Mouse (Mus musculus) forebrain, embryonic 15.5 days (tissue): ENCODE measurements at regions not wholly inside any gene's neighbourhood (a gene's known extent, or its start where the extent isn't known, plus 50 kb on each side); places are given as distances from the start of the nearest gene placed in this dataset.

Experiments used
- ATAC-seq: fragments of 200-750 bp; cut with Nextera tagmentation; replicated peaks from 2 replicates; pipeline ENCODE4 v1.8.0; 2017; ENCODE audit warnings: mild to moderate bottlenecking, moderate TSS enrichment, moderate library complexity
- H3K27ac ChIP-seq: fragments of 300-500 bp; sonication (generic); replicated peaks from 2 replicates; pipeline ENCODE4 v1.5.1; 2015; ENCODE audit warnings: mild to moderate bottlenecking, inconsistent platforms
- H3K27me3 ChIP-seq: fragments of 300-500 bp; sonication (generic); 2 replicates; pipeline ENCODE4 v1.6.1; 2015; ENCODE audit warnings: inconsistent platforms
- H3K36me3 ChIP-seq: fragments of 300-500 bp; sonication (generic); 2 replicates; pipeline ENCODE4 v1.6.1; 2015; ENCODE audit warnings: mild to moderate bottlenecking, inconsistent platforms
- H3K4me1 ChIP-seq: fragments of 300-500 bp; sonication (generic); 2 replicates; pipeline ENCODE4 v1.6.1; 2015; ENCODE audit warnings: inconsistent platforms
- H3K4me2 ChIP-seq: fragments of 300-500 bp; sonication (generic); replicated peaks from 2 replicates; pipeline ENCODE4 v1.6.1; 2015; ENCODE audit warnings: mild to moderate bottlenecking, inconsistent platforms
- H3K4me3 ChIP-seq: fragments of 300-500 bp; sonication (generic); 2 replicates; pipeline ENCODE4 v1.5.1; 2015; ENCODE audit warnings: mild to moderate bottlenecking, inconsistent platforms
- H3K9ac ChIP-seq: fragments of 300-500 bp; sonication (generic); replicated peaks from 2 replicates; pipeline ENCODE4 v1.6.1; 2015; ENCODE audit warnings: mild to moderate bottlenecking, inconsistent platforms
- H3K9me3 ChIP-seq: fragments of 300-500 bp; sonication (generic); 2 replicates; pipeline ENCODE4 v1.6.1; 2016; ENCODE audit warnings: inconsistent platforms
- WGBS: fragments of 180-500 bp; shearing (Covaris S2); methylation state at CpG from one replicate; pipeline ENCODE4 v1.1.7; 2015; ENCODE audit warnings: mixed read lengths; 5-methylcytosine and 5-hydroxymethylcytosine counted together

GRCm38 (mm10) chr1:57298557-57298956 is 78.9 kb upstream of the 1700066M21Rik start:
- no peak overlapping the region for H3K4me3 ChIP-seq
- no peaks in the 10 kb centered on the region for H3K4me1 ChIP-seq
- H3K36me3 ChIP-seq = no peaks in the 10 kb centered on the region
- no peak overlapping the region for H3K9ac ChIP-seq
- no peaks in the 10 kb centered on the region for H3K9me3 ChIP-seq
- no peaks in the 10 kb centered on the region for H3K27me3 ChIP-seq
- 72% methylated on average over 5 of the region's 5 CpGs for WGBS
- no peak for ATAC-seq
- no peak overlapping the region for H3K4me2 ChIP-seq
- no peak overlapping the region for H3K27ac ChIP-seq

GRCm38 (mm10) chr1:57301260-57301979 is 76.0 kb upstream of the 1700066M21Rik start:
- Histone ChIP-seq H3K27ac (peak overlapping the region; percentile 65), H3K36me3 (no peaks in the 10 kb centered on the region), H3K27me3 (no peaks in the 10 kb centered on the region), H3K9me3 (no peaks in the 10 kb centered on the region), H3K4me2 (no peak overlapping the region), H3K4me3 (no peak overlapping the region), H3K4me1 (no peaks in the 10 kb centered on the region), H3K9ac (no peak overlapping the region)
- peak; percentile 58; the same call in 1 of the 2 replicates for ATAC-seq
- 55% methylated on average over 8 of the region's 8 CpGs for WGBS

- 63% methylated on average over 6 of the region's 6 CpGs for WGBS
- Histone ChIP-seq H3K27ac (peak overlapping the region; percentile 65), H3K4me3 (no peak overlapping the region), H3K27me3 (no peaks in the 10 kb centered on the region), H3K4me2 (no peak overlapping the region), H3K9me3 (no peaks in the 10 kb centered on the region), H3K36me3 (no peaks in the 10 kb centered on the region), H3K9ac (no peak overlapping the region), H3K4me1 (no peaks in the 10 kb centered on the region)
- ATAC-seq = peak; percentile 94
These were observed 75.5 kb upstream of the 1700066M21Rik start for GRCm38 (mm10) chr1:57301980-57302331.

- 87% methylated on average over 2 of the region's 2 CpGs for WGBS
- Histone ChIP-seq H3K9me3 (no peaks in the 10 kb centered on the region), H3K4me3 (no peak overlapping the region), H3K4me2 (no peak overlapping the region), H3K27me3 (no peaks in the 10 kb centered on the region), H3K36me3 (no peaks in the 10 kb centered on the region), H3K27ac (no peak overlapping the region), H3K4me1 (no peaks in the 10 kb centered on the region), H3K9ac (no peak overlapping the region)
- no peak for ATAC-seq
These were observed 72.7 kb upstream of the 1700066M21Rik start for GRCm38 (mm10) chr1:57304757-57305156.

DNA sequence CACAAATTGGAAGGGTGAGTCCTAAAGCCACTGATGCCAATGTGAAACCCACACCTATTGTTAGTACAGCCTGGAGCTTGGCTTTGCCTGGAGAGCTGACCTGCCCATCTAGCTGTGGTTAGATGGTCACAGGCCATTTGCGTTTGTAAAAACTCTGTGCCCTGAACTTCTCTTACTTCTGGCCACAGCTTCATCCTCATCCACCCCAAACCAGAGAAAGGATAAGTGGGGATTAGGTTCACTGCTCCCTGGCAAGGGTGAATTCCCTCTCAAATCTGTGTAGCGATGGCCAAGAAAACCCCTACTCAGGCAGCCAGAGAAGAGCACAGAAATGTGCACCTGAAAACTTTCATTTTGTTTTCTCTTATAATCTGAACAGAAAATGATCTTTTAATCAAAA is 54.9 kb upstream of the 1700066M21Rik start:
- Histone ChIP-seq H3K4me3 (no peak overlapping the region), H3K4me2 (no peak overlapping the region), H3K27ac (no peak overlapping the region), H3K9ac (no peak overlapping the region), H3K36me3 (no peaks in the 10 kb centered on the region), H3K4me1 (peaks cover 14% of the 10 kb centered on the region), H3K9me3 (no peaks in the 10 kb centered on the region), H3K27me3 (no peaks in the 10 kb centered on the region)
- 86% methylated on average over 2 of the region's 2 CpGs for WGBS
- no peak for ATAC-seq

DNA sequence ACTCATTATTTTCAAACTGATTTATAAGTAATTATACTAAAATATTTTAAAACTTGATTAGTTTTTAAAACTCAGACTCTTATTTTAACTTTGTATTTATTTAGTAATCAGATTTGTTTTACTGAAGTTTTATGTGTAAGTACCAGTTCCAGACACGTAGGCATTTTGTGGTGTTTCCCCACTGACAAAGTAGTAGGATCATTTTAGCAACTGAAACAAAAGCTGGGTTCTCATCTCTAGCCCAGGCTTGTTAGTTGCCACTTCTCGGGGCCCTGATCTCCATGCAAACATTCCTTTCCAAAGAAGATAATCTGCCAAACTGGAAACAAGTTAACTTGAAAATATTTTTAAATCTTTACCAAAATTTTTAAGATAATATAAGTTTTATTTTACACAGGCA is 54.3 kb upstream of the 1700066M21Rik start:
- Histone ChIP-seq H3K4me2 (no peak overlapping the region), H3K27me3 (no peaks in the 10 kb centered on the region), H3K9me3 (no peaks in the 10 kb centered on the region), H3K4me1 (peaks cover 20% of the 10 kb centered on the region), H3K36me3 (no peaks in the 10 kb centered on the region), H3K4me3 (no peak overlapping the region), H3K27ac (no peak overlapping the region), H3K9ac (no peak overlapping the region)
- 82% methylated on average over 2 of the region's 2 CpGs for WGBS
- no peak for ATAC-seq

DNA sequence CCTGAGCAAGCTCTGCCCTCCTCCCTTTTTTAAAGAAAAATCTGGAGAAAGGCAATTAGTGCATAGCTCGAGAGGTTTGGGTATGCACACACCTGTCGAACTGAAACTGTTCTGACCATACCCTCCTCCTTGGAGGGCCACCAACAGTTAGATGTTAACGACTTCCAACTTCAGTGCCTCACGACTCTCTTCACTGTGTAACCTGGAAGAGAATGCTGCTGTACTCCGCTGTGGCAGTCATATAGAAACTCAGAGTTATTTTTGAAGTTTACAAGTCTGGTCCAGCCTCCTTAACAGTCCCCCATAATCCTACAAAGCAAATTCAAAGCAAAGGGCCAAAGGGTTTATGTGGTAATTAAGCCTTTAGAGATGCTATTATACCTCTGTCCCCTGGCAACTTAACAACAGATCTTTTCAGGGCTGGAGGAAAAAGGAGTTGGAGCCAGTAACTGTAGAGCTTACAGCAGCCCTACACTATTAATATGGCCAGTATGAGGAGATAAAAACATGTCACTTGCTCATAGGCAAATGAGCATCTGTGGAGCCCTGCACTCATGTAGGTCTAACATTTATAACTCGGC is 51.7 kb upstream of the 1700066M21Rik start:
- Histone ChIP-seq H3K27me3 (no peaks in the 10 kb centered on the region), H3K4me1 (peaks cover 38% of the 10 kb centered on the region), H3K4me3 (no peak overlapping the region), H3K9ac (no peak overlapping the region), H3K9me3 (no peaks in the 10 kb centered on the region), H3K27ac (no peak overlapping the region), H3K4me2 (no peak overlapping the region), H3K36me3 (no peaks in the 10 kb centered on the region)
- no peak for ATAC-seq
- WGBS = 24% methylated on average over 6 of the region's 6 CpGs
